ENCODE assay signal across 10 mouse cellular contexts in the genomic region with DNA sequence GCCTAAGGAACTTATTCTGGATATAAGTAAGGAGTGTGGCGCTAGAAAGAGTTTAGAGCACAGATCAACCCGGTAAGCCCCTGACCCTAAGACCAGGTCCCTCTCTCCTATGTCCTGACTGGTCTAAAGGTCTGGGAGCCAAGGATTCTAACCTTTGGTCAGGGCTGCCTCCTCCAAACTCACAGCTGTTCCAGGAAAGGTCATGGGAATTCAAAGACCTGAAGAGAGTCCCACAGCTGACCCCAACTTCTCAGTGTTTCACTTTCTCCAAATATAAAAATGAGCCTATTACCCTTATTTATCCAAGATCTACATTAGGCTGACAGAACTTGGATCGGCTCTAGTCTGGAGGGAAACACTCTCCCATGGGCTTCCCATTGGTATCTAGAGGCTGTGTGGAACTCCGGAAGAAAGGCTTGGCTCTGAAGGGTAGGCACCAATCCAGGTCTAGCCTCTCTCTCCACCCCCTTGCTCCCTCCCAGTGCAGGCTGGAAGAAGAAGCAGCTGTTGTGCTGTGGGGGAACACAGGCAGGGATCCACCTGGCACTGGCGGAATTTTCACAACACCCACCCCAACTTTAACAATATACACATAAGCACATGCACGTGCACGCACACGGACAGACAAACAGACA. TPM values are rescaled to one million over a fixed set of nuclear protein-coding genes. Genes with fewer than 3 reads are reported as not detected.
A peak's percentile ranks its signal among the peaks of the same experiment; 100 is the strongest.
DNase-seq lines count a peak whose midpoint lies in the region; ATAC-seq and TF ChIP-seq lines count a peak whose summit lies in the region.
"Had no signal": no experiment of that assay in that cellular context is flagged by ENCODE, and none has a peak within 500 bp of the region (broad histone marks: within the 10 kb centered on the region; RNA-seq: fewer than 3 reads in every experiment).

No protein-coding gene starts in this region.

- H3K36me3 ChIP-seq in hindbrain, postnatal 0 days (ENCODE audit: insufficient read depth, low read length), result no peaks in the 10 kb centered on the region
- H3K36me3 ChIP-seq in hindbrain, embryonic 12.5 days, result no peaks in the 10 kb centered on the region
- H3K36me3 ChIP-seq in midbrain, embryonic 10.5 days, result no peaks in the 10 kb centered on the region

- 46% methylated on average over 8 of the region's 8 CpGs for WGBS in hindbrain, postnatal 0 days
- 86% methylated on average over 8 of the region's 8 CpGs for WGBS in hindbrain, embryonic 12.5 days
- 89% methylated on average over 8 of the region's 8 CpGs for WGBS in midbrain, embryonic 10.5 days

- peak; percentile 70 for DNase-seq in hindbrain, postnatal 0 days (ENCODE audit: low spot score)
- DNase-seq in frontal cortex, adult 2 months (ENCODE audit: extremely low spot score in 1 of 2, low spot score in 1 of 2), result peak; percentile 65 to 79
- peak; percentile 73 to 76 for DNase-seq in heart, postnatal 14 days
- DNase-seq in left cerebral cortex, adult 18-20 months (ENCODE audit: low spot score in 2 of 2), result peak; percentile 61 to 71
- peak; percentile 52 for DNase-seq in right cerebral cortex, postnatal 14 days
- DNase-seq in midbrain, embryonic 10.5 days (ENCODE audit: low spot score), result no peak

- peak; percentile 76 for ATAC-seq in hindbrain, postnatal 0 days
- no peak for ATAC-seq in hindbrain, embryonic 12.5 days (ENCODE audit: low FRiP score)
- ATAC-seq in CD4-positive, CD25-positive, alpha-beta regulatory T cell, adult 4 months, result no peak
- ATAC-seq: Patski had no signal

- H3K9ac ChIP-seq in hindbrain, postnatal 0 days (replicated peaks; ENCODE audit: low read length), result no peak overlapping the region
- H3K9ac ChIP-seq in hindbrain, embryonic 12.5 days, result no peak overlapping the region

- no peaks in the 10 kb centered on the region for H3K4me1 ChIP-seq in hindbrain, postnatal 0 days (ENCODE audit: insufficient read depth, low read length)
- H3K4me1 ChIP-seq in hindbrain, embryonic 12.5 days, result no peaks in the 10 kb centered on the region
- H3K4me1 ChIP-seq in midbrain, embryonic 10.5 days, result no peaks in the 10 kb centered on the region

- no peaks in the 10 kb centered on the region for H3K27me3 ChIP-seq in hindbrain, postnatal 0 days (ENCODE audit: insufficient read depth, low read length)
- H3K27me3 ChIP-seq in hindbrain, embryonic 12.5 days, result no peaks in the 10 kb centered on the region
- no peaks in the 10 kb centered on the region for H3K27me3 ChIP-seq in midbrain, embryonic 10.5 days (ENCODE audit: low read depth, poor library complexity, severe bottlenecking)
- H3K27me3 ChIP-seq: Patski had no signal

- TF ChIP-seq CTCF in hindbrain, postnatal 0 days (IDR thresholded peaks at IDR 0.05; ENCODE audit: low read depth), result no peak

- intact Hi-C loops in heart, postnatal 14 days (cut with DNase I), result no loop called here

- no peak overlapping the region for H3K4me3 ChIP-seq in hindbrain, postnatal 0 days (ENCODE audit: low read length)
- H3K4me3 ChIP-seq in hindbrain, embryonic 12.5 days, result no peak overlapping the region
- no peak overlapping the region for H3K4me3 ChIP-seq in midbrain, embryonic 10.5 days

- H3K27ac ChIP-seq in hindbrain, postnatal 0 days, result peak overlapping the region; percentile 65
- no peak overlapping the region for H3K27ac ChIP-seq in hindbrain, embryonic 12.5 days
- H3K27ac ChIP-seq in midbrain, embryonic 10.5 days (replicated peaks), result no peak overlapping the region

- H3K9me3 ChIP-seq in hindbrain, postnatal 0 days (ENCODE audit: low read length), result no peaks in the 10 kb centered on the region
- no peaks in the 10 kb centered on the region for H3K9me3 ChIP-seq in hindbrain, embryonic 12.5 days (replicated peaks)
- no peaks in the 10 kb centered on the region for H3K9me3 ChIP-seq in midbrain, embryonic 10.5 days (replicated peaks)

- H3K4me2 ChIP-seq in hindbrain, postnatal 0 days (ENCODE audit: low read depth, low read length), result peak overlapping the region; percentile 22; the same call in 1 of the 2 replicates
- no peak overlapping the region for H3K4me2 ChIP-seq in hindbrain, embryonic 12.5 days (replicated peaks)

RNA-seq across cellular contexts. Expression of a gene that starts 6.9 kb away (rescaled TPM):
- not detected in 2 replicates for total RNA-seq in hindbrain, postnatal 0 days (2014; rRNA removed)
- polyA plus RNA-seq in hindbrain, postnatal 0 days (2015; fragmentation: Nextera tagmentation; extraction: Ambion mirVana), result not detected in 2 replicates
- not detected in 2 replicates for polyA plus RNA-seq in hindbrain, embryonic 12.5 days (2016; fragmentation: Nextera tagmentation; extraction: Ambion mirVana)
- 0.14 and 0.17 TPM in 2 replicates for polyA plus RNA-seq in frontal cortex, adult 2 months (2012; rRNA removed)
- not detected for total RNA-seq in heart, postnatal 14 days (2021)
- total RNA-seq in left cerebral cortex, adult 18-20 months (2021), result not detected
- not detected for polyA plus RNA-seq in CD4-positive, CD25-positive, alpha-beta regulatory T cell, adult 4 months (2017; shearing (Covaris generic))
- not detected in 2 replicates for polyA plus RNA-seq in midbrain, embryonic 10.5 days (2016; fragmentation: Nextera tagmentation; extraction: Ambion mirVana)
- polyA plus RNA-seq: neural tube, embryonic 11.5 days; Patski had no signal

RNA-seq across cellular contexts. Expression of a gene that starts 11.2 kb away (rescaled TPM):
- total RNA-seq in hindbrain, postnatal 0 days (2014; rRNA removed), result not detected in 2 replicates
- not detected in 2 replicates for polyA plus RNA-seq in hindbrain, postnatal 0 days (2015; fragmentation: Nextera tagmentation; extraction: Ambion mirVana)
- polyA plus RNA-seq in hindbrain, embryonic 12.5 days (2016; fragmentation: Nextera tagmentation; extraction: Ambion mirVana), result not detected in 2 replicates
- not detected in 2 replicates for polyA plus RNA-seq in frontal cortex, adult 2 months (2012; rRNA removed)
- not detected for total RNA-seq in heart, postnatal 14 days (2021)
- total RNA-seq in left cerebral cortex, adult 18-20 months (2021), result not detected
- polyA plus RNA-seq in CD4-positive, CD25-positive, alpha-beta regulatory T cell, adult 4 months (2017; shearing (Covaris generic)), result not detected
- polyA plus RNA-seq in midbrain, embryonic 10.5 days (2016; fragmentation: Nextera tagmentation; extraction: Ambion mirVana), result not detected in 2 replicates
- polyA plus RNA-seq: neural tube, embryonic 11.5 days; Patski had no signal

RNA-seq across cellular contexts. Expression of a gene that starts 15.5 kb away (rescaled TPM):
- total RNA-seq in hindbrain, postnatal 0 days (2014; rRNA removed), result 514 and 732 TPM in 2 replicates
- polyA plus RNA-seq in hindbrain, postnatal 0 days (2015; fragmentation: Nextera tagmentation; extraction: Ambion mirVana), result 543 and 625 TPM in 2 replicates
- polyA plus RNA-seq in hindbrain, embryonic 12.5 days (2016; fragmentation: Nextera tagmentation; extraction: Ambion mirVana), result 34.2 and 39.1 TPM in 2 replicates
- 712 and 1,011 TPM in 2 replicates for polyA plus RNA-seq in frontal cortex, adult 2 months (2012; rRNA removed)
- total RNA-seq in heart, postnatal 14 days (2021), result 1,000 to 10,000 TPM in 1 of 2 experiments, 100 to 1,000 TPM in 1; 982 to 1,030 TPM
- total RNA-seq in left cerebral cortex, adult 18-20 months (2021), result 100 to 1,000 TPM; 745 to 825 TPM
- polyA plus RNA-seq in CD4-positive, CD25-positive, alpha-beta regulatory T cell, adult 4 months (2017; shearing (Covaris generic)), result 10 to 100 TPM; 25.0 to 38.1 TPM
- 8.4 and 11.1 TPM in 2 replicates for polyA plus RNA-seq in midbrain, embryonic 10.5 days (2016; fragmentation: Nextera tagmentation; extraction: Ambion mirVana)

RNA-seq across cellular contexts. Expression of a gene that starts 36.7 kb away (rescaled TPM):
- total RNA-seq in hindbrain, postnatal 0 days (2014; rRNA removed), result 0.89 and 2.4 TPM in 2 replicates
- polyA plus RNA-seq in hindbrain, postnatal 0 days (2015; fragmentation: Nextera tagmentation; extraction: Ambion mirVana), result 0.61 and 0.64 TPM in 2 replicates
- 0.89 and 1.4 TPM in 2 replicates for polyA plus RNA-seq in hindbrain, embryonic 12.5 days (2016; fragmentation: Nextera tagmentation; extraction: Ambion mirVana)
- 19.7 and 20.4 TPM in 2 replicates for polyA plus RNA-seq in frontal cortex, adult 2 months (2012; rRNA removed)
- under 1 TPM; 0.29 to 0.44 TPM for total RNA-seq in heart, postnatal 14 days (2021)
- 1 to 10 TPM; 6.8 to 7.0 TPM for total RNA-seq in left cerebral cortex, adult 18-20 months (2021)
- polyA plus RNA-seq in CD4-positive, CD25-positive, alpha-beta regulatory T cell, adult 4 months (2017; shearing (Covaris generic)), result under 1 TPM; 0.39 to 0.71 TPM
- polyA plus RNA-seq in midbrain, embryonic 10.5 days (2016; fragmentation: Nextera tagmentation; extraction: Ambion mirVana), result 0.58 and 0.65 TPM in 2 replicates

RNA-seq across cellular contexts. Expression of a gene that starts 44.8 kb away (rescaled TPM):
- total RNA-seq in hindbrain, postnatal 0 days (2014; rRNA removed), result 33.1 and 41.9 TPM in 2 replicates
- polyA plus RNA-seq in hindbrain, postnatal 0 days (2015; fragmentation: Nextera tagmentation; extraction: Ambion mirVana), result 61.8 and 72.5 TPM in 2 replicates
- 61.8 and 62.9 TPM in 2 replicates for polyA plus RNA-seq in hindbrain, embryonic 12.5 days (2016; fragmentation: Nextera tagmentation; extraction: Ambion mirVana)
- 49.7 and 53.5 TPM in 2 replicates for polyA plus RNA-seq in frontal cortex, adult 2 months (2012; rRNA removed)
- 10 to 100 TPM; 18.6 to 30.2 TPM for total RNA-seq in heart, postnatal 14 days (2021)
- 10 to 100 TPM; 27.3 to 31.7 TPM for total RNA-seq in left cerebral cortex, adult 18-20 months (2021)
- 10 to 100 TPM; 55.1 to 85.6 TPM for polyA plus RNA-seq in CD4-positive, CD25-positive, alpha-beta regulatory T cell, adult 4 months (2017; shearing (Covaris generic))
- 40.6 and 46.3 TPM in 2 replicates for polyA plus RNA-seq in midbrain, embryonic 10.5 days (2016; fragmentation: Nextera tagmentation; extraction: Ambion mirVana)

Comparison
In these comparisons a context has a peak if more than half of its experiments do, and no peak if none do; other contexts are left out.
1. RNA of a gene that starts 15.5 kb away (polyA plus RNA-seq): 712 to 1,011 TPM in frontal cortex, adult 2 months and 543 to 625 TPM in hindbrain, postnatal 0 days; 34.2 to 39.1 TPM in hindbrain, embryonic 12.5 days, 25.0 to 38.1 TPM in CD4-positive, CD25-positive, alpha-beta regulatory T cell, adult 4 months and 8.4 to 11.1 TPM in midbrain, embryonic 10.5 days; every median in the first group is over 10 times any median in the second.